Mouse (Mus musculus) liver, embryonic 15.5 days (tissue): ENCODE measurements at regions not wholly inside any gene's neighbourhood (a gene's known extent, or its start where the extent isn't known, plus 50 kb on each side); places are given as distances from the start of the nearest gene placed in this dataset.

Experiments used
- ATAC-seq: fragments of 200-750 bp; cut with Nextera tagmentation; 2 replicates; pipeline ENCODE4 v1.8.0; 2017; ENCODE audit warnings: moderate number of reproducible peaks, mild to moderate bottlenecking, moderate library complexity; ENCODE audit not compliant: insufficient read depth
- H3K27ac ChIP-seq: fragments of 300-500 bp; sonication (generic); replicated peaks from 2 replicates; pipeline ENCODE4 v1.5.1; 2015; ENCODE audit warnings: mild to moderate bottlenecking, inconsistent platforms
- H3K27me3 ChIP-seq: fragments of 300-500 bp; sonication (generic); 2 replicates; pipeline ENCODE4 v1.6.1; 2015; ENCODE audit warnings: mild to moderate bottlenecking, inconsistent platforms
- H3K36me3 ChIP-seq: fragments of 300-500 bp; sonication (generic); replicated peaks from 2 replicates; pipeline ENCODE4 v1.6.1; 2015; ENCODE audit warnings: moderate library complexity, mild to moderate bottlenecking, inconsistent platforms
- H3K4me1 ChIP-seq: fragments of 300-500 bp; sonication (generic); replicated peaks from 2 replicates; pipeline ENCODE4 v1.6.1; 2015; ENCODE audit warnings: inconsistent platforms
- H3K4me2 ChIP-seq: fragments of 300-500 bp; sonication (generic); 2 replicates; pipeline ENCODE4 v1.6.1; 2015; ENCODE audit warnings: moderate library complexity, mild to moderate bottlenecking, inconsistent platforms
- H3K4me3 ChIP-seq: fragments of 300-500 bp; sonication (generic); replicated peaks from 2 replicates; pipeline ENCODE4 v1.5.1; 2015; ENCODE audit warnings: mild to moderate bottlenecking, inconsistent platforms
- H3K9ac ChIP-seq: fragments of 300-500 bp; sonication (generic); 2 replicates; pipeline ENCODE4 v1.6.1; 2015; ENCODE audit warnings: moderate library complexity, mild to moderate bottlenecking, inconsistent platforms
- H3K9me3 ChIP-seq: fragments of 300-500 bp; sonication (generic); replicated peaks from 2 replicates; pipeline ENCODE4 v1.6.1; 2016; ENCODE audit warnings: inconsistent platforms
- WGBS: fragments of 180-500 bp; shearing (Covaris S2); methylation state at CpG from one replicate; pipeline ENCODE4 v1.1.7; 2015; ENCODE audit warnings: mixed read lengths; ENCODE audit not compliant: insufficient replicate concordance; 5-methylcytosine and 5-hydroxymethylcytosine counted together

DNA sequence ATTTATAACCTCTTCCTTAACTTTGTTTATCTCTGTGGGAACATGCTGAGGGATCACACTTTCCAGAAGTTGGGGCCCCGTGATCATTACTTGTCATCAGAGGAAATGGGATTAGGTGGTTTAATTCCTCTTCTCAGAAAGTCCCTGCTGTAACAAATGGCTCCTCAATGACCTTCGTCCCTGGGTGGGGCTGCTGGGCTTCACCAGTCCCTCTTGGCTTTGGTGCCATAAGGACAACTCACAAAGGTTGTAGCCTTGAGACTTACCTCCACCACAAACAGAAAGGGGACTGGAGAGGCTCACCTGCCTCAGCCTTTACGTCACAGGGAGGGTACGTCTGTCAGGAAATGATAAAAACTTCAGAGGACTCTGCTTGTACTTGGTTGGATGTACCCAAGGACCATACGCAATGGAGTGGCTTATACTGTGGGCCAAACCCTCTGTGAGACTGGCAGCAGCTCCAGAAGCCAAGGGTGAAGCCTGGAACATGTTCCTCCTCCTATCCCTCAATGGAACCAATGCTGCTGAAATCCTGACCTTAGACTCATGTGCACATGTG is 237.4 kb downstream of the Setd4 start:
- 30% methylated on average over 5 of the region's 5 CpGs for WGBS
- peak overlapping the region; percentile 78 for H3K27ac ChIP-seq
- H3K9me3 ChIP-seq, result no peaks in the 10 kb centered on the region
- H3K4me3 ChIP-seq, result no peak overlapping the region
- H3K4me1 ChIP-seq, result peaks cover 22% of the 10 kb centered on the region
- H3K27me3 ChIP-seq, result no peaks in the 10 kb centered on the region
- no peak overlapping the region for H3K9ac ChIP-seq
- peak overlapping the region; percentile 23 for H3K4me2 ChIP-seq
- no peaks in the 10 kb centered on the region for H3K36me3 ChIP-seq
- ATAC-seq, result peak; percentile 83

DNA sequence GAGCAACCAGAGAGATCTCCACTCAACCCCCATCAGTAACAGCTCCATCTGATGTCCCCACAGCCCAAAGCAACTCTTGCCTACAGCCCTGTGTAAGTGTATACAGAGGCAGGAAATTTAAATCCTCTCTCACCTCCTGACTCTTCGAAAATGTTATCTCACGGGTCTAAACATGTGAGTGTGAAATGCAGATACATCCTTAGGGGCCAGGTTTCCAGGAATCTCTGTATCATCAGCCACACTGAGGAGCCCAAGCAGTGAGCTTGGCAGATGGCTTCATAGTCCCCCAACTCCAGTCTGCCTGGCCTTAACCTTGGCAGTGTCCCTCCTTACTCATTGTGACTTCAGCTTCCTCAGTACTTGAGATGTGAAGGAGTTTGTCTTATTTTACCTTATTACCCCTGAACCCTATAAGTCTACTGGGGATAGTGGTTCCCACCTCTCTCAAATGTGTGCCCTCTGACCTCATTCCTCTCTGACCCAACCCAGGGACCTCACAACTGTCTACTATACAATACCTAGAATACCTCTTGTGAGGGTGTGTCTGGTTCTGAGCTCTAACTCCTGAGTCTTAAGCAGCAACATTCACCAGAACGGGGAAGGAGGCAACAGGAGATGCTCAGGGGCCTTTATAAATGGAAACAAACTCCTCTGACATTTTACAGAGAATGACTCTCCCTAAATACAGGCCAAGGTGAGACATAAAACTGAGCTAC is 238.5 kb downstream of the Setd4 start:
- no peaks in the 10 kb centered on the region for H3K9me3 ChIP-seq
- peak overlapping the region; percentile 78 for H3K27ac ChIP-seq
- H3K36me3 ChIP-seq, result no peaks in the 10 kb centered on the region
- H3K4me1 ChIP-seq, result peaks cover 22% of the 10 kb centered on the region
- peak overlapping the region; percentile 44 for H3K4me3 ChIP-seq
- H3K9ac ChIP-seq, result 0 out of 2 replicates have a peak overlapping the region, but pooled peaks have one; percentile 25
- H3K4me2 ChIP-seq, result peak overlapping the region; percentile 26
- ATAC-seq, result peak; percentile 82
- WGBS, result 29% methylated on average over 3 of the region's 3 CpGs
- no peaks in the 10 kb centered on the region; the same call in 1 of the 2 replicates for H3K27me3 ChIP-seq

DNA sequence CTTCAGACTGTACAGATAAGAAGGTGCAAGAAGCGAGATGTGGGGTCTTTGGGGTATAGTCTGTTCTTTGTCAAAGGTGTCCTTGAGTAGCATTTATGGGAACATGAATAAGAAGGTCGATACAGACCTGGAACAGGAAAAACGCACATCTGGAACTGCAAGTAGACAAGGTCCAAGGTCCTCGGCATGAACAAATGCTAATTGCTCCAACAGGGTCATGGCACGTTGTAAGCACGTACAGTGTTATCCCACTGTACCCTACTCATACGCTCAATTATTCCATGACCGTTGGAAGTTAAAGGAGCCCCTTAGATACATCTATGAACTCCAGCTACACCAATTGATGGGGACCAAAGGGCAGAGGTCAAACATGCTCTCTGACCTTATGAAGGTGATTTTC is 244.1 kb downstream of the Setd4 start:
- H3K27me3 ChIP-seq, result no peaks in the 10 kb centered on the region; the same call in 1 of the 2 replicates
- H3K27ac ChIP-seq, result no peak overlapping the region
- no peak overlapping the region for H3K4me2 ChIP-seq
- H3K9ac ChIP-seq, result no peak overlapping the region
- no peak for ATAC-seq
- H3K4me1 ChIP-seq, result peaks cover 16% of the 10 kb centered on the region
- H3K9me3 ChIP-seq, result no peaks in the 10 kb centered on the region
- no peak overlapping the region for H3K4me3 ChIP-seq
- 74% methylated on average over 8 of the region's 8 CpGs for WGBS
- H3K36me3 ChIP-seq, result no peaks in the 10 kb centered on the region

DNA sequence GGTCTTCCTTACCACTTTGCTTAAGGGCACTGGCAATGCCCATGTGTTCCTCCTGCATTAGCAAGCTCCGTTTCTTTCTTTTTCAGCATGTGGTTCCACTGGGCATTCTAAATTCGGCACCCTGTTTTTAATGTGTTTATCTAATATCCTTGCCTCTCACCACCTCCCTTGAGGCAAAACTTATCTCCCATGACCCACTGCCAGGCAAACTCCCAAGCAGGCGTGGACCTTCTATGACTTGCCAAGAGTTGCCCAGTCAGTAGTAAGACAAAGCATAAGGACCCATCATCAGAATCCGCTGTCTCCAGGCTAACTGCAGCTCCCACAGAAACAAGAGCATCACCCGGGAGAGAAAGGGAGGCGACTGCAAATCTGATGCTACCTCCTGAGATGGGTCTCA is 245.2 kb downstream of the Setd4 start:
- Histone ChIP-seq H3K4me3 (peak overlapping the region; percentile 15; the same call in 1 of the 2 replicates), H3K27me3 (no peaks in the 10 kb centered on the region; the same call in 1 of the 2 replicates), H3K9me3 (no peaks in the 10 kb centered on the region), H3K4me1 (peaks cover 16% of the 10 kb centered on the region), H3K36me3 (no peaks in the 10 kb centered on the region), H3K9ac (peak overlapping the region; percentile 18; the same call in 1 of the 2 replicates), H3K4me2 (peak overlapping the region; percentile 37), H3K27ac (peak overlapping the region; percentile 58)
- WGBS, result 49% methylated on average over 6 of the region's 6 CpGs
- peak; percentile 89 for ATAC-seq

DNA sequence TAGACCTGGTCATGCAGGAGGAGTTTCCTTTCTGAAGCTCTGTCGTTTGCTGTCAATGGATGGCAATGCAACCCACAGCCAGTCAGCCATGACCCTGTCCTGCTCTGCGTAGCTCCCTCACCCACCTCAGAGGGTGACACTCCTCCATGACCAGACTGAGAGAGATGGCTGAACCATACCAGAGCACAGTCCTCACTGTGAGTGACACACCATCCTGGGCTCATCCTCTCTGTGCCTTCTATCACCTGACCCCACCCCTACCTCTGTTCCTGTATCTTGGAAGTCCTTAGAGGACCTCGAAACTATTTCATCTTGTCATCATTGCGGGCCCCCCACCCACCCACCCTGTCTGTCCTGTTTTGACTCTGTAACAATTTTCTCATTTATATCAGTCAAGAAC is 245.7 kb downstream of the Setd4 start:
- no peaks in the 10 kb centered on the region; the same call in 1 of the 2 replicates for H3K27me3 ChIP-seq
- H3K36me3 ChIP-seq, result no peaks in the 10 kb centered on the region
- H3K4me3 ChIP-seq, result peak overlapping the region; percentile 15; the same call in 1 of the 2 replicates
- 38% methylated on average over 4 of the region's 4 CpGs for WGBS
- ATAC-seq, result peak; percentile 74
- H3K9me3 ChIP-seq, result no peaks in the 10 kb centered on the region
- H3K4me2 ChIP-seq, result peak overlapping the region; percentile 37
- H3K9ac ChIP-seq, result peak overlapping the region; percentile 18; the same call in 1 of the 2 replicates
- peak overlapping the region; percentile 58 for H3K27ac ChIP-seq
- H3K4me1 ChIP-seq, result peaks cover 16% of the 10 kb centered on the region

DNA sequence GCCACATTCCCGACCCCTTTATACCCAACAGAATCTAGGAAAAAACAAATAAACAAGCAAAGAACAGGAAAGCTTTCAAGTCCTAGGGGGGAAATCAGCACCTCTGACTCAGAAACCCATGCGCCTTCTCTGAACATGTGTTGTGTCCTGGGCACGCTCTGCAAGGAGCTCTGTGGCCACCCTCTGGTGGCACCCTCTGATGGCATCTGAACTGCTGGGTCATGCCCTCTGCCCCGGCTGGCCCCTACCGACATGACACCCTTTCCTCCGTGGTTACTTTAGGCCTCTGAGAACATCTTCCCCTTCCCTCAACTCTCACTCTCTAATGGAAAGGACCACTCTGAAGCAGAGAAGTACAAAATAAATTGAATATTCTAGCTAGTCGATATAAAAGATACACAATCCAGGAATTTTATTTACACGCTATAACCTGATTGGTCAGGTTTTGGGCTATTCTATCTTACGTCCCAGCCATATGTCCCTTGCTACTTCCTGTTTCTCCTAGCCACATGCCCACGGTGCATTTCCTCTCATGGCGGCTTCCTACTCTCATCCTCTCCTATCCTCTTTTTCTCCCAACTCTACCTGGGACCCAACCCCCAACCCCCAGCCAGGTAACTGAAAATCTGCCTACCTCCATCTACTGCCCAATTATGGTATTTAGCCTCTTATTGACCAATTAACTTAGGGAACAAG is 248.5 kb downstream of the Setd4 start:
- no peaks in the 10 kb centered on the region for H3K36me3 ChIP-seq
- no peak overlapping the region for H3K4me3 ChIP-seq
- ATAC-seq, result no peak
- no peak overlapping the region for H3K4me2 ChIP-seq
- H3K9me3 ChIP-seq, result no peaks in the 10 kb centered on the region
- H3K4me1 ChIP-seq, result peaks cover 16% of the 10 kb centered on the region
- WGBS, result 59% methylated on average over 11 of the region's 11 CpGs
- no peak overlapping the region for H3K9ac ChIP-seq
- no peaks in the 10 kb centered on the region for H3K27me3 ChIP-seq
- H3K27ac ChIP-seq, result no peak overlapping the region

DNA sequence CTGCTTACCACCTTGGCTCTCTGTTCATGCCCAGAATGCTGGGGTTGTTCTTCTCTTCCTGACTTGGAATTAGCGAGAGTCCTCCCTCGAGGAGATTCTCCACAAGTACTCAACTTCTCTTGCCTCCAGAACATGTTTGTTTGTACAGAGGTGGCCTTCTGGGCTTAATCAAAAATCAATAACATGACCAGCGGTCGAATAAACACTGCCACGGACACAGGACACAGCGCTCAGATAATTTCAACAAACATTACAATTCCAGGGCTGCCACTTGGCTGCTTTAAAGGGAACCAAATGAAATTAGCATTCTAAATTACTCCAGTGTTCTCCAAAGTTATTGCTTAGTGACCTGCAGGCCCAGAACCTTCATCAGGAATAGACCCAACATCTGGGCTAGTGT is 249.9 kb downstream of the Setd4 start:
- no peak for ATAC-seq
- Histone ChIP-seq H3K4me2 (no peak overlapping the region), H3K4me1 (peaks cover 11% of the 10 kb centered on the region), H3K4me3 (no peak overlapping the region), H3K36me3 (no peaks in the 10 kb centered on the region), H3K9me3 (no peaks in the 10 kb centered on the region), H3K9ac (no peak overlapping the region), H3K27me3 (no peaks in the 10 kb centered on the region), H3K27ac (no peak overlapping the region)
- WGBS, result 64% methylated on average over 6 of the region's 6 CpGs

DNA sequence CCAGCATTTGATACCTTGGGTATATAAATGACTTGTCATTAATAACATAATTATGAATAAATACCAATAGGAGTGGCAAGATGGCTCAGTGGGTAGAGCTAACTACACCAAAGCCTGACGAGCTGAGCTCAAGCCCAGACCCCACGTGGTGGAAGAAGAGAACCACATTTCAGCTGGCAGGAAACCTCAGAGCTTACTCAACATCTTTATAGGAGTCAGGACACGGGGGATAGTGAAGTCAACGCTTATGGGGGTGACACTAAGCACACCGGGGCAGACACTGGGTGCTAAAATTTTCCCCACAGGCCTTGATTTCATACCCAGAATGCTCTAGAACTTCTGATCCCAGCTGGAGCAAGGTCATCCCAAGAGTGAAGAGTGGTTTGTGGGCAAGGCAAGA is 259.3 kb downstream of the Setd4 start:
- no peaks in the 10 kb centered on the region for H3K9me3 ChIP-seq
- H3K4me3 ChIP-seq, result no peak overlapping the region
- no peaks in the 10 kb centered on the region for H3K4me1 ChIP-seq
- H3K4me2 ChIP-seq, result no peak overlapping the region
- no peaks in the 10 kb centered on the region for H3K36me3 ChIP-seq
- 25% methylated on average over 5 of the region's 5 CpGs for WGBS
- H3K27ac ChIP-seq, result no peak overlapping the region
- H3K27me3 ChIP-seq, result no peaks in the 10 kb centered on the region
- no peak overlapping the region for H3K9ac ChIP-seq
- no peak for ATAC-seq

DNA sequence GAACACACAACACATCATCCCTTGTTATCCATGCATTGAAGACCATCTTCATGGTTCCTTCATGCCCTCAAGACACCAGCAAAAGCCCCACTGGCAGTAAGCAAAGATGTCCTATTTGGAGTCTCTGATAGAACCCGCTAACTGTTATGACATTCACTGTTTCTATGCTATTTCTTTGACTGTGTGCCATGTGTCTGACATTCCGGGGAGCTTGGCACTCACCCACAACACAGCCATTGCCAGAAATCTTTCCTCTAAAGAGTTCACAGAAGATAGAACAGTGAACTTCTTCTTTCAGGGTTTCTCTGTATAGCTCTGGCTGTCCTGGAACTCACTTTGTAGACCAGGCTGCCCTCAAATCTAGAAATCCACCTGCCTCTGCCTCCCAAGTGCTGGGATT is 261.2 kb downstream of the Setd4 start:
- Histone ChIP-seq H3K4me3 (no peak overlapping the region), H3K4me1 (no peaks in the 10 kb centered on the region), H3K9ac (no peak overlapping the region), H3K9me3 (no peaks in the 10 kb centered on the region), H3K27ac (no peak overlapping the region), H3K4me2 (no peak overlapping the region), H3K36me3 (no peaks in the 10 kb centered on the region), H3K27me3 (0 out of 2 replicates have a peak, but pooled peaks cover 3% of the 10 kb centered on the region)
- WGBS, result 70% methylated on average over 2 of the region's 2 CpGs
- no peak for ATAC-seq

DNA sequence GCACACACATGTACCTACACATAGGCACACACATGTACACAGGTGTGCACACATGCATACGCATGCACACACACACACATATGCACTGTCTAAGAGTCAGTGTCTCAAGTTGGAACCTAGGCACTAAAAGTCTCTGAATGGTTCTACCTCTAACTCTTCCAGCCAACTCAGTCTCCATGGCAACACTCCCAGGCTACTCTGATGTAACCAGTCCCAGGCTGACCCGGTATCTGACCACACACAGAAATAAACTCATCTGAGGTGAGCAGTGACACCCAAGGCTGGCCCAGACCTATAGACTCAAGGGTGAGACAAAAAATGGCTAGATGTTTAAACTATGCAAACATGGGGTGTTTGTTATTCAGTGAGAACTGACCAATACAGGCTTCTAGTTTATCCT is 262.1 kb downstream of the Setd4 start:
- Histone ChIP-seq H3K4me2 (no peak overlapping the region), H3K4me3 (no peak overlapping the region), H3K27me3 (0 out of 2 replicates have a peak, but pooled peaks cover 3% of the 10 kb centered on the region), H3K27ac (no peak overlapping the region), H3K9me3 (no peaks in the 10 kb centered on the region), H3K36me3 (no peaks in the 10 kb centered on the region), H3K9ac (no peak overlapping the region), H3K4me1 (no peaks in the 10 kb centered on the region)
- 61% methylated on average over 2 of the region's 2 CpGs for WGBS
- no peak for ATAC-seq

DNA sequence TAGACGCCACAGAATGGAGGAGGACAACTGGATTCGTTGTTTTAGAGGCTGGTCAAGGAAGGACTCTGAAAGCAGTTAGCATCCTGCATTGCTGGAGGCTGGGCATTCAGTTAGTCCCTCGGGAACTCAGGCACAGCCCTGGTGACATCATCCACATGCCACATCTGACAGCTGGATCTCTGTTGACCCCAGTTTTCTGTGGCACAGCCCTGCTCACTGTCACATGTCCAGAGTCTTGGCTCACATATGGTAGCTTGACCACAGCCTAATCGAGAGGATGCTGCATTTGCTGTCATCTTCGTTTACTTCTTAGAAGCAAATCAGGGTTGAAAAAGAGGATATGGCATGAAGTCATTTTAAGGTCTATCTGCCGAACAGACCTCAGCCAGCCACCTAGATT is 265.1 kb downstream of the Setd4 start:
- ATAC-seq, result no peak

More for the DNA sequence above, 265.1 kb downstream of the Setd4 start:
- no peaks in the 10 kb centered on the region for H3K36me3 ChIP-seq
- no peak overlapping the region for H3K27ac ChIP-seq
- H3K9ac ChIP-seq, result no peak overlapping the region
- no peaks in the 10 kb centered on the region for H3K9me3 ChIP-seq
- 0 out of 2 replicates have a peak, but pooled peaks cover 3% of the 10 kb centered on the region for H3K27me3 ChIP-seq
- 52% methylated on average over 6 of the region's 6 CpGs for WGBS
- no peak overlapping the region for H3K4me3 ChIP-seq
- H3K4me1 ChIP-seq, result peaks cover 12% of the 10 kb centered on the region; the same call in 1 of the 2 replicates
- H3K4me2 ChIP-seq, result no peak overlapping the region
